Mouse (Mus musculus) spleen, adult 2 months (tissue): ENCODE results near the gene Fbrs. TPM values are rescaled to one million over a fixed set of nuclear protein-coding genes. Genes with fewer than 3 reads are reported as not detected.

Source experiments
- DNase-seq, 2 experiments: peaks; one replicate each; pipeline versions ENCODE4 v3.0.0 to v3.0.0-alpha.2; 2012 to 2021; ENCODE audit warnings: low spot score in 2 of 2, low read depth in 1 of 2
- H3K27ac ChIP-seq: fragments of 200-500 bp; 2 replicates; pipeline ENCODE4 v1.5.1; 2012; ENCODE audit warnings: low read length, inconsistent platforms; ENCODE audit not compliant: insufficient read depth
- H3K27me3 ChIP-seq: fragments of 200-500 bp; 2 replicates; pipeline ENCODE4 v1.6.1; 2012; ENCODE audit warnings: mild to moderate bottlenecking, moderate library complexity, low read length, inconsistent platforms; ENCODE audit not compliant: control insufficient read depth, insufficient read depth
- H3K36me3 ChIP-seq: fragments of 200-500 bp; 2 replicates; pipeline ENCODE4 v1.6.1; 2012; ENCODE audit warnings: mild to moderate bottlenecking, low read length, inconsistent platforms; ENCODE audit not compliant: control insufficient read depth, insufficient read depth
- H3K4me1 ChIP-seq: fragments of 200-500 bp; 2 replicates; pipeline ENCODE4 v1.6.1; 2011; ENCODE audit warnings: inconsistent platforms; ENCODE audit not compliant: control insufficient read depth, insufficient read depth, insufficient read length
- H3K4me3 ChIP-seq: fragments of 200-500 bp; 2 replicates; pipeline ENCODE4 v1.5.1; 2011; ENCODE audit warnings: mild to moderate bottlenecking, inconsistent platforms; ENCODE audit not compliant: insufficient read depth, insufficient read length; ENCODE audit errors: extremely low read depth
- CTCF ChIP-seq: fragments of 200-500 bp; IDR thresholded peaks from 2 replicates; pipeline ENCODE4 v1.5.1; 2011; ENCODE audit warnings: mild to moderate bottlenecking, inconsistent platforms; ENCODE audit not compliant: insufficient read depth, insufficient read length, insufficient replicate concordance; ENCODE audit errors: extremely low read depth
- POLR2A ChIP-seq: fragments of 200-500 bp; IDR thresholded peaks from 2 replicates; pipeline ENCODE4 v1.6.1; 2011; ENCODE audit warnings: low read depth, low read length, inconsistent platforms
- WGBS: fragments of 180-500 bp; shearing (Covaris S2); methylation state at CpG from one replicate; pipeline ENCODE4 v1.1.7; 2018; 5-methylcytosine and 5-hydroxymethylcytosine counted together
- polyA plus RNA-seq: library from polyadenylated mRNA; depleted of rRNA; stranded (reverse); fragments of >200 nt; gene quantifications from 2 replicates; pipeline ENCODE4 v1.2.3, GENCODE M21; 2012; rRNA removed

Gene Fbrs
- polyA plus RNA-seq, 1 experiment: 61.0 TPM

- DNase-seq: no peak
- WGBS: 94% methylated on average over 7 of the region's 7 CpGs
- Histone ChIP-seq H3K27ac (no peak overlapping the region), H3K4me1 (no peaks in the 10 kb centered on the region; the same call in 1 of the 2 replicates), H3K4me3 (no peak overlapping the region), H3K36me3 (peaks cover 24% of the 10 kb centered on the region), H3K27me3 (no peaks in the 10 kb centered on the region)
- TF ChIP-seq POLR2A (no peak), CTCF (no peak)
Observed at GRCm38 (mm10) chr7:127515846-127516245, 36.8 kb downstream of the Fbrs start.

GRCm38 (mm10) chr7:127516344-127516743 lies 37.3 kb downstream of the Fbrs start:
- TF ChIP-seq CTCF: no peak
- TF ChIP-seq POLR2A: no peak
- DNase-seq: no peak
- H3K27me3 ChIP-seq: no peaks in the 10 kb centered on the region
- H3K4me1 ChIP-seq: no peaks in the 10 kb centered on the region; the same call in 1 of the 2 replicates
- H3K36me3 ChIP-seq: peaks cover 29% of the 10 kb centered on the region
- WGBS: 85% methylated on average over 7 of the region's 7 CpGs
- H3K27ac ChIP-seq: no peak overlapping the region
- H3K4me3 ChIP-seq: no peak overlapping the region

GRCm38 (mm10) chr7:127519284-127519683 lies 40.3 kb downstream of the Fbrs start, which contains the start of gene Gm42715:
Gm42715 (plus strand) TSS chr7:127519584.
- H3K4me3 ChIP-seq: no peak within 1 kb of the TSS
- H3K36me3 ChIP-seq: peaks cover 50% of the 10 kb centered on the region
- 94% methylated on average over 3 of the region's 3 CpGs for WGBS
- TF ChIP-seq CTCF: no peak
- TF ChIP-seq POLR2A: no peak
- H3K27me3 ChIP-seq: no peaks in the 10 kb centered on the region
- no peaks in the 10 kb centered on the region for H3K4me1 ChIP-seq
- no peak for DNase-seq
- H3K27ac ChIP-seq: no peak within 1 kb of the TSS

Other genes starting within 250 kb of the Fbrs start
- gene Zfp553, start 246.1 kb upstream of the Fbrs start, polyA plus RNA-seq: 9.2 and 12.9 TPM in 2 replicates
- gene Sept1, start 246.1 kb upstream of the Fbrs start, polyA plus RNA-seq: 280 and 335 TPM in 2 replicates
- 35.6 and 68.3 TPM in 2 replicates for gene Zfp771, start 234.9 kb upstream of the Fbrs start, polyA plus RNA-seq
- 30.8 and 37.5 TPM in 2 replicates for gene Dctpp1, start 218.5 kb upstream of the Fbrs start, polyA plus RNA-seq
- 12.9 and 16.0 TPM in 2 replicates for gene Sephs2, start 205.1 kb upstream of the Fbrs start, polyA plus RNA-seq
- gene Itgal, start 182.9 kb upstream of the Fbrs start, polyA plus RNA-seq: 92.1 and 105 TPM in 2 replicates
- 7.8 and 12.1 TPM in 2 replicates for gene Zfp768, start 133.6 kb upstream of the Fbrs start, polyA plus RNA-seq
- 7.2 and 10.0 TPM in 2 replicates for gene Zfp747, start 103.1 kb upstream of the Fbrs start, polyA plus RNA-seq
- 3.2 and 3.7 TPM in 2 replicates for gene 9130019O22Rik, start 92.0 kb upstream of the Fbrs start, polyA plus RNA-seq
- 4.3 and 6.4 TPM in 2 replicates for gene E430018J23Rik, start 85.6 kb upstream of the Fbrs start, polyA plus RNA-seq
- gene Zfp764, start 72.4 kb upstream of the Fbrs start, polyA plus RNA-seq: 6.1 TPM in 2 replicates
- 24.9 and 35.9 TPM in 2 replicates for gene Zfp688, start 57.1 kb upstream of the Fbrs start, polyA plus RNA-seq
- 4.1 and 6.2 TPM in 2 replicates for gene Zfp689, start 30.0 kb upstream of the Fbrs start, polyA plus RNA-seq
- 76.5 and 84.4 TPM in 2 replicates for gene Prr14, start 19.6 kb upstream of the Fbrs start, polyA plus RNA-seq
- 37.7 and 38.5 TPM in 2 replicates for gene Srcap, start 32.8 kb downstream of the Fbrs start, polyA plus RNA-seq
- 12.0 and 14.6 TPM in 2 replicates for gene Gm42715, start 40.4 kb downstream of the Fbrs start, polyA plus RNA-seq
- gene Tmem265, start 82.2 kb downstream of the Fbrs start, polyA plus RNA-seq: 4.8 TPM in 2 replicates
- 79.5 and 91.4 TPM in 2 replicates for gene Phkg2, start 94.1 kb downstream of the Fbrs start, polyA plus RNA-seq
- 1.6 and 2.2 TPM in 2 replicates for gene Ccdc189, start 109.4 kb downstream of the Fbrs start, polyA plus RNA-seq
- gene Rnf40, start 109.6 kb downstream of the Fbrs start, polyA plus RNA-seq: 25.8 and 29.3 TPM in 2 replicates
- 4.9 and 5.4 TPM in 2 replicates for gene Zfp629, start 136.6 kb downstream of the Fbrs start, polyA plus RNA-seq
- gene Bcl7c, start 229.7 kb downstream of the Fbrs start, polyA plus RNA-seq: 17.7 and 26.1 TPM in 2 replicates
- 0.91 and 1.4 TPM in 2 replicates for gene Ctf1, start 233.5 kb downstream of the Fbrs start, polyA plus RNA-seq